Mouse (Mus musculus) heart, postnatal 14 days (tissue): ENCODE data around the gene Gm10840. TPM values are rescaled to one million over a fixed set of nuclear protein-coding genes. Genes with fewer than 3 reads are reported as not detected.
"Not testable (repeated sequence)": the region's sequence is repeated elsewhere in the genome, so short reads cannot be mapped to it uniquely, and the experiment has no call there.

Experiments
- DNase-seq, 2 experiments: peaks; one replicate each; pipeline ENCODE4 v3.0.0; 2021 to 2022
- intact Hi-C: fragments of 180-260 bp; cut with DNase I; formaldehyde crosslinking; loops from one replicate; pipeline ENCODE4 v1.15.1; 2025
- total RNA-seq, 2 experiments: library from RNA; stranded (reverse); gene quantifications; 2 replicates each; pipeline ENCODE4 v1.2.3; 2021

The Gm10840 gene
- total RNA-seq, 2 experiments from 2014 or later, result not detected

DNA sequence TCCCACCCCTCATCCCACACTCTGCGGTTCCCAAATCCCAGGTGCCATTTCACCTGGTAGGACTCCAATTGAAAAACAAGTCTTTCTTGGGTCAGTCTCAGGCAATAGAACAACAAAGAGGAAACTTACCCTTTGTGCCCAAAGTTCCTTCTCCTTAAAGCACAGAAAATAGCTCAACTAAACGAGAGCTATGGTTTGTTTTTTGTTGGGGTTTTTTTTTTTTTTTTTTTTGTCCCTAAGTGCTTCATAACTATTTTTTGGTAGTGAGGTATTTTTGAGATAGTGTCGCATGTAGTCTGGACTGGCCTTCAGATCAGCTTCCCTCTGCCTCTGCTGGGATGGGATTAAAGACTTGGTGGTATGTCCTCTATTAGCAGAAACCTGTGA lies 33.5 kb downstream of the Gm10840 start:
- intact Hi-C loops, result no loop called here
- DNase-seq, result no peak

DNA sequence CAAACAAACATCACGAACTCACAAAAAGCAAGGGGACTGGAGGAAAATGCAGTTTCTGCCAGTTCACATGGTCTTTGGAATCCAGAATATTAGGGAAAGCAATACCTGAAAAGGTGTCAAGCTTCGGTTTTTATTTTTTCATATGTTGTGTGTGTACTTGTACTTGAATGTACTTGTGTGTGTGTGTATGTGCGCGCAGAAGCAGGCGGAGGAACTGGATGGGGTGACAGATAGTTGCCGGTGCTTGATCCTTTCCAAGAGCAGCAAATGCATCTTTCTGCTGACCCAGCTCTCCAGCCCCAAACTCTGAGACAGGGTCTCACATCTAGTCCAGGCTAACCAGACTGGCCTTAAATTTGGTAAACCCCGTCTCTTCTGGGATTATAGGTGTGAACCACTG lies 34.2 kb downstream of the Gm10840 start:
- intact Hi-C loops, result no loop called here
- DNase-seq, result no peak

- intact Hi-C loops, result no loop called here
- no peak for DNase-seq
Observed at GRCm38 (mm10) chr11:106195341-106195740, 34.7 kb downstream of the Gm10840 start.

DNA sequence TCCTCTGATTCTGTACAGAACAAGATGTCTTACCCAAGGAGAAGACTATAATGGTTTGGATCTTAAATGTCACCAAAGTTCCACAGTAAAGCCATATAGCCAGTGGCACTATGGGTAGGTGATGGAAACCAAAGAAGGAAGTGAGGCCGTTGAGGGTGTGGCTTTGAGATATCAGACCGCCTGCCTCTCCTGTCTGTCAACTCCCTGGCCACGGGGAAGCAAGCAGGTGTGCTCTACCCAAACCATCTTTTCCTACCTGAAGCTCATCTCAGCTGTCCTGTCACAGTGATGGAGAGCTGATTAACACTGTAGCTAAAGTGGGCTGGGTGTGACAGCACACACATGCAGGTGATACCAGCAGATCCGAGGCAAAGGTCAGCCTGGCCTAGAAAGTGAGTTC lies 37.6 kb downstream of the Gm10840 start:
- intact Hi-C loops, result loop anchor here (2.0 kb wide), 1 partner anchor 17 kb away; no protein-coding TSS in a partner anchor
- DNase-seq, result no peak

DNA sequence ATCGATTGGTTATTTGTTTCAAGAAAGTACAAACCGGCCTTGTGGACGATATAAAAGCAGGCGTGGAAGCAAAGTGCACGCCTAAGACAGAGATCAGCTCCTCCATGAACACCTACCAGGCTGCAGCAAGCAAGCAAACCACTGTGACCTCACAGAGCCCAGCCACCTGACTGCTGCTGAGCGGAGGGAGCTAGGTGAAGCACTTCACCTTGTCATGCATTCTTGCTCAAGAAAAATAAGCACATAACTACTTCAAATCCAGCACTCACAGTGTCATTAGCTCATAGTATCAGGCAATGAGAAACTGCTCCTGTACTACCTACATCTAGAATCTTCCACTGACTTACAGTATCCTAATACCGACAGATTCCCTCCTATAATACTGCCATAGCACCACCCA lies 39.3 kb downstream of the Gm10840 start:
- DNase-seq, result not testable (repeated sequence)
- intact Hi-C loops, result loop anchor here (2.0 kb wide), 1 partner anchor 15 kb away; no protein-coding TSS in a partner anchor

DNA sequence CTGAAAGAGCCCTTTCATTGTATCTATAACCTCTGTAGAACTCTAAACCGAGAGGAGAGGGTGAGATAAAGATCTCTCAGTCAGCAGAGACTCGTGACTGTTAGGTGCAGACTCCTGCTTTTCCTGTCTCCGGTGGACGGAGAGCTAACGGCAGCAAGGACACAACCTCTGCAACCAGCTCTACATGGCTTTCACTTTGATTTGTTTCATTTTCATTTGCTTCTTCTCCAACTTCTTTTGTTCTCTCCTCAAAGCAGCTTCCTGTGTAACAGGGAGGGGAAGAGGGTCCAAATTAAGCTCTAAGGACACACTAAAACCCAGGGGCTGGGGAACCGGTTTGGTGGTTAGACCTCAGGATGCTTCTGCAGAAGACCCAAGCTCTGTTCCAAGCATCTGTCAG lies 40.1 kb downstream of the Gm10840 start:
- intact Hi-C loops, result no loop called here
- DNase-seq, result no peak

DNA sequence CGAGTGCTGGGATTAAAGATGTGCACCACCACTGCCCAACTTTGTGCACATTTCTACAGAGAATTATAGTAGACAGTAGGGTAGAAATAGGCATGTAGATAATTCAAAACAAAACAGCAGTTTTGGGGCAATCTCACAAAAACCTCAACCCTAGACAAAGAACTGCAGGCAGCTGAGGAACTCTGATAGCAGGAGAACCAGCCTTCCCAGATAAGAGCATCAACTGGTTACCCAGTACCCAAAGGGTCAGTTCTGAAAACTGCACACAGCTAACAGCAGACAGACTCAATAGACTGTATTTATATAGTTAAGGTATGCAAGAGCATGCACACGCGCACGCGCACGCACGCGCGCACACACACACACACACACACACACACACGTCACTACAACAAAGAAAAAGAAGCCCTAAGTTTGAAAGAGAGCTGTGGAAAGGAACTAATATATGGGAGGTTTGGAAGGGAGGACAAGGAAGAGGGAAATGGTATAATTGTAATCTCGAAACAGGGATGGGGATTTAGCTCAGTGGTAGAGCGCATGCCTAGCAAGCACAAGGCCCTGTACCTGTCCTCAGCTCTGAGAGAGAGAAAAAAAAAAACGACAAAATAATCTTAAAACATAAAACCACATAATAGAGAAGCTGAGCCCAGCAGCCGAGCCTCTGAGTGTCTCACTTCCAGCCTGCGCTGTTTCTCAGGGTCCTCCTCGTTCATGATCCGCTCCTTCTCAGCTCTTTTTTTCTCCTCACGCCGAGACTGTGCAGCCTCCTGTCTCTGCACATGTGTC lies 40.9 kb downstream of the Gm10840 start:
- DNase-seq, result no peak
- intact Hi-C loops, result no loop called here

DNA sequence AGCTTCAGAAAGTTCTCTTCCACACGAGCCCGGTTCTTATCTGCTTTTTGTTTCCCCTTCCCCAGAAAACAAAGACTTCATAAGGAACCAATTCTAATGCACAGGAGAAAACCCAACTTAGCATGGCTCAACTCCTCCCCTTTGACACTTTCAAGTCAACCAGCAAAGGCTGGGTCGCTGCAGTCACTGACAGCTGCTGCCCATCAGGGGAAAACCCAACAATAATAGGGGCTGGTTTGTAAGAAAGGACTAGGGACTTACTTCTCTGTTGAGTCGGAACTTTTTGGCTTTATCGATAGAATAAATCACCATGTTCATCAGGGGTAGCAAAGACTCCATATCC lies 41.4 kb downstream of the Gm10840 start, which contains the start of gene Strada:
Gene Strada, minus strand, starts transcription at position 46 of the 343 bp plus-strand sequence.
- intact Hi-C loops, result no loop called here
- DNase-seq, result no peak

Other genes with a start within 250 kb of the Gm10840 start
- 10 to 100 TPM; 14.2 to 14.8 TPM for gene Cyb561, start 207.5 kb upstream of the Gm10840 start, total RNA-seq
- gene Ace, start 192.9 kb upstream of the Gm10840 start, total RNA-seq, result 10 to 100 TPM; 28.7 to 31.6 TPM
- not detected for gene Ace3, start 166.2 kb upstream of the Gm10840 start, total RNA-seq
- gene Kcnh6, start 152.7 kb upstream of the Gm10840 start, total RNA-seq, result under 1 TPM; 0.07 to 0.14 TPM
- gene Dcaf7, start 124.0 kb upstream of the Gm10840 start, total RNA-seq, result 10 to 100 TPM; 44.5 to 46.0 TPM
- gene Taco1, start 94.8 kb upstream of the Gm10840 start, total RNA-seq, result 10 to 100 TPM; 51.2 to 59.8 TPM
- gene Map3k3, start 76.2 kb upstream of the Gm10840 start, total RNA-seq, result 10 to 100 TPM; 45.9 to 47.1 TPM
- gene Limd2, start within 50 bp of the Gm10840 start, total RNA-seq, result 10 to 100 TPM in 1 of 2 experiments, 1 to 10 TPM in 1; 9.7 to 19.3 TPM
- 1 to 10 TPM; 8.7 TPM for gene Strada, start 41.3 kb downstream of the Gm10840 start, total RNA-seq
- 10 to 100 TPM; 74.4 to 76.0 TPM for gene Ccdc47, start 55.5 kb downstream of the Gm10840 start, total RNA-seq
- 10 to 100 TPM; 29.2 to 30.0 TPM for gene Ddx42, start 56.1 kb downstream of the Gm10840 start, total RNA-seq
- gene Ftsj3, start 95.2 kb downstream of the Gm10840 start, total RNA-seq, result 10 to 100 TPM; 19.3 to 21.4 TPM
- gene Psmc5, start 95.3 kb downstream of the Gm10840 start, total RNA-seq, result 100 to 1,000 TPM in 1 of 2 experiments, 10 to 100 TPM in 1; 99.9 to 105 TPM
- 10 to 100 TPM; 28.7 to 30.8 TPM for gene Smarcd2, start 112.1 kb downstream of the Gm10840 start, total RNA-seq
- gene Tcam1, start 115.8 kb downstream of the Gm10840 start, total RNA-seq, result under 1 TPM in 1 of 2 experiments, not detected in 1; 0.07 TPM
- not detected for gene Gh, start 141.0 kb downstream of the Gm10840 start, total RNA-seq
- gene Cd79b, start 153.9 kb downstream of the Gm10840 start, total RNA-seq, result 1 to 10 TPM; 1.8 to 2.0 TPM
- 1 to 10 TPM; 6.8 to 7.9 TPM for gene Scn4a, start 192.4 kb downstream of the Gm10840 start, total RNA-seq
- gene Prr29, start 204.6 kb downstream of the Gm10840 start, total RNA-seq, result 1 to 10 TPM; 1.0 to 1.7 TPM
- 10 to 100 TPM; 44.1 to 44.7 TPM for gene Icam2, start 227.2 kb downstream of the Gm10840 start, total RNA-seq